Mouse (Mus musculus) right cerebral cortex, adult 18-20 months (tissue): Measurements from ENCODE around the gene Aven.
"Not testable (repeated sequence)": the region's sequence is repeated elsewhere in the genome, so short reads cannot be mapped to it uniquely, and the experiment has no call there.

ENCODE experiments used
- DNase-seq: peaks from one replicate; pipeline ENCODE4 v3.0.0; 2022; ENCODE audit warnings: mixed read lengths

Gene Aven

GRCm38 (mm10) chr2:112492856-112493538, at the start of gene Aven:
Aven (plus strand) TSS chr2:112492964.
- DNase-seq: peak; percentile 87

- DNase-seq: peak; percentile 71
These were observed 49.3 kb upstream of the Aven start for GRCm38 (mm10) chr2:112443491-112443890.

GRCm38 (mm10) chr2:112445511-112445910, 47.3 kb upstream of the Aven start:
- no peak for DNase-seq

GRCm38 (mm10) chr2:112448046-112448445, 44.7 kb upstream of the Aven start:
- not testable (repeated sequence) for DNase-seq

GRCm38 (mm10) chr2:112448510-112449059, 44.2 kb upstream of the Aven start:
- DNase-seq: no peak

GRCm38 (mm10) chr2:112449597-112450296, 43.0 kb upstream of the Aven start:
- DNase-seq: no peak

- DNase-seq: not testable (repeated sequence)
These were observed 40.3 kb upstream of the Aven start for GRCm38 (mm10) chr2:112452513-112452912.

GRCm38 (mm10) chr2:112454125-112454861, 38.5 kb upstream of the Aven start:
- no peak for DNase-seq

- DNase-seq: peak; percentile 97
These were observed 37.8 kb upstream of the Aven start, which contains the start of gene Emc7 for GRCm38 (mm10) chr2:112454862-112455564. Emc7 (plus strand) TSS chr2:112454997.

GRCm38 (mm10) chr2:112460557-112460956, 32.2 kb upstream of the Aven start:
- DNase-seq: no peak

- DNase-seq: no peak
These were observed 23.2 kb upstream of the Aven start for GRCm38 (mm10) chr2:112469542-112469941.

- no peak for DNase-seq
These were observed 21.8 kb upstream of the Aven start for GRCm38 (mm10) chr2:112470961-112471381.

GRCm38 (mm10) chr2:112472076-112472475, 20.7 kb upstream of the Aven start:
- DNase-seq: no peak

- DNase-seq: peak; percentile 35
These were observed 17.6 kb upstream of the Aven start for GRCm38 (mm10) chr2:112474997-112475724.

- no peak for DNase-seq
These were observed 16.2 kb upstream of the Aven start for GRCm38 (mm10) chr2:112476554-112476953.

- no peak for DNase-seq
These were observed 12.1 kb upstream of the Aven start, which contains the start of gene Chrm5 for GRCm38 (mm10) chr2:112480669-112481068. Chrm5 (minus strand) TSS chr2:112480769.

GRCm38 (mm10) chr2:112481564-112481963, 11.2 kb upstream of the Aven start:
- DNase-seq: no peak

- no peak for DNase-seq
These were observed 10.0 kb upstream of the Aven start for GRCm38 (mm10) chr2:112482533-112483333.

- DNase-seq: no peak
These were observed 9.5 kb upstream of the Aven start for GRCm38 (mm10) chr2:112483334-112483651.

GRCm38 (mm10) chr2:112484886-112485285, 7.9 kb upstream of the Aven start:
- no peak for DNase-seq
